Mouse (Mus musculus) CD4-positive naive resting alpha-beta T cell, adult 76 days (primary cell): ENCODE results near the gene Gm3594. TPM values are rescaled to one million over a fixed set of nuclear protein-coding genes. Genes with fewer than 3 reads are reported as not detected.

Source experiments
- total RNA-seq: library from RNA; stranded (reverse); gene quantifications from one replicate; pipeline ENCODE4 v1.2.4, GENCODE M21; 2023

The Gm3594 gene
- total RNA-seq = not detected

GRCm38 (mm10) chr14:6444511-6444910, at the start of gene Gm3594:
Gene Gm3594, minus strand, starts transcription at chr14:6444611.

GRCm38 (mm10) chr14:6412382-6412781, 32.0 kb downstream of the Gm3594 start, which contains the start of gene Gm3591:
Gene Gm3591, minus strand, starts transcription at chr14:6412482.

GRCm38 (mm10) chr14:6390219-6390618, 54.2 kb downstream of the Gm3594 start, which contains the start of gene Gm16440:
Gene Gm16440, minus strand, starts transcription at chr14:6390319.

Other genes with a start within 250 kb of the Gm3594 start
- not detected for gene Gm21560, start 225.3 kb downstream of the Gm3594 start, total RNA-seq
- gene Gm3411, start 157.4 kb downstream of the Gm3594 start, total RNA-seq = not detected
- gene Gm21103, start 139.8 kb downstream of the Gm3594 start, total RNA-seq = not detected
- gene Gm3618, start 100.9 kb downstream of the Gm3594 start, total RNA-seq = not detected
- gene Gm16440, start 54.3 kb downstream of the Gm3594 start, total RNA-seq = not detected
- gene Gm3591, start 32.1 kb downstream of the Gm3594 start, total RNA-seq = not detected
- not detected for gene Gm8356, start 92.7 kb upstream of the Gm3594 start, total RNA-seq
- gene Gm3629, start 146.0 kb upstream of the Gm3594 start, total RNA-seq = not detected
- gene Gm3460, start 177.8 kb upstream of the Gm3594 start, total RNA-seq = not detected
- not detected for gene Gm10251, start 239.6 kb upstream of the Gm3594 start, total RNA-seq